Comparison of ENCODE assay signal across 12 mouse cellular contexts in the genomic region with DNA sequence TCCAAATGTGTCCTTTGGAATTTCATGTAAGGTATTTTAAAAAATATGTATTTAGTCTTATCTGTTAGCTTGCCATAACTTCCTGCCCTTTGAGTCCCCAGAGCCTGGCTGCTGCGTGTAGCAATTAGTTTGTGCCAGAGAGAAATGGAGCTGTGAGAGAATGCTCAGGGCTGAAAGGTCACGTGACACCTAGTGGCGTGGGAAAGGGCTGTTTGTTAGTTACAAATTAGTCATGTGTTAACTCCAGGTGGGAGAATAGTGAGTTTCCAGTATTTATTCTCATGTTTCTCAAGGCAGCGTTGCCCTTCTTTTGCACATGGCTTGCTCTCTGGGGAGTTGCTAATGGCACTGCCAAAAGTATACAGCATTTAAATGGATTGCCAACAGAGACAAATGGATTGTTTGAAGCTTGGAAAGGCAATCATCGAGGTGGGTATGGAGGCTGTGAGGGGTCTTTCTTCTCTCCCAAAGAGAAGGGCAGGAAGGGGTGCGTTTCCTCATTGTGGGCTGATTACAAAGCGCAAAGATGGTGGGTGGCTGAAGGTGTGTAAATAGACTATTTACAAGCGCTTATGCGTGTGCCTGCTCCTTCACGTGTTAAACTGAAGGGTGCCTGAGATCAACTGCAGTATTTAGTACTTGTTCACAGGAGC.
A peak's percentile ranks its signal among the peaks of the same experiment; 100 is the strongest.
DNase-seq lines count a peak whose midpoint lies in the region; ATAC-seq and TF ChIP-seq lines count a peak whose summit lies in the region.
"Had no signal": no experiment of that assay in that cellular context is flagged by ENCODE, and none has a peak within 500 bp of the region (broad histone marks: within the 10 kb centered on the region; RNA-seq: fewer than 3 reads in every experiment).

No protein-coding gene starts in this region.

- H3K9me3 ChIP-seq in hindbrain, embryonic 14.5 days (ENCODE audit: control insufficient read depth, low read length), result no peaks in the 10 kb centered on the region
- no peaks in the 10 kb centered on the region for H3K9me3 ChIP-seq in limb, embryonic 12.5 days
- H3K9me3 ChIP-seq: G1E; liver, embryonic 13.5 days; stomach, embryonic 15.5 days had no signal

- H3K9ac ChIP-seq in hindbrain, embryonic 14.5 days, result no peak overlapping the region
- no peak overlapping the region for H3K9ac ChIP-seq in limb, embryonic 12.5 days (replicated peaks)
- H3K9ac ChIP-seq: liver, embryonic 13.5 days; stomach, embryonic 15.5 days had no signal

- H3K4me1 ChIP-seq in hindbrain, embryonic 14.5 days (replicated peaks; ENCODE audit: control insufficient read depth, insufficient read depth, low read length), result no peaks in the 10 kb centered on the region
- peaks cover 9% of the 10 kb centered on the region for H3K4me1 ChIP-seq in limb, embryonic 12.5 days (replicated peaks)
- H3K4me1 ChIP-seq: liver, embryonic 13.5 days; stomach, embryonic 15.5 days had no signal

- ATAC-seq in hindbrain, embryonic 14.5 days (ENCODE audit: low FRiP score), result peak; percentile 11; the same call in 1 of the 2 replicates
- ATAC-seq in limb, embryonic 12.5 days (ENCODE audit: insufficient number of reproducible peaks, insufficient read depth, low FRiP score, low TSS enrichment, low read depth), result no peak

- no peak overlapping the region for H3K4me3 ChIP-seq in hindbrain, embryonic 14.5 days (replicated peaks; ENCODE audit: low read length)
- H3K4me3 ChIP-seq in limb, embryonic 12.5 days (replicated peaks), result no peak overlapping the region
- H3K4me3 ChIP-seq: gastrocnemius, adult 2 months; liver, embryonic 13.5 days; stomach, embryonic 15.5 days had no signal

- 32% methylated on average over 10 of the region's 10 CpGs for WGBS in hindbrain, embryonic 14.5 days
- 43% methylated on average over 10 of the region's 10 CpGs for WGBS in limb, embryonic 12.5 days

- H3K27ac ChIP-seq in hindbrain, embryonic 14.5 days, result no peak overlapping the region
- H3K27ac ChIP-seq in limb, embryonic 12.5 days, result 0 out of 2 replicates have a peak overlapping the region, but pooled peaks have one; percentile 1
- H3K27ac ChIP-seq: gastrocnemius, adult 2 months; liver, embryonic 13.5 days; stomach, embryonic 15.5 days had no signal

- no peak for TF ChIP-seq CTCF in brain, embryonic 14.5 days (IDR thresholded peaks at IDR 0.05; ENCODE audit: borderline replicate concordance, extremely low read depth, insufficient read depth, insufficient read length)

- intact Hi-C loops in heart, postnatal 10 days (cut with DNase I), result no loop called here
- intact Hi-C loops in heart, postnatal 25 days (cut with DNase I), result no loop called here

- DNase-seq in adrenal gland, postnatal 10 days, result peak; percentile 35
- no peak for DNase-seq in adrenal gland, postnatal 4 days (ENCODE audit: low spot score in 2 of 2)
- peak; percentile 73 for DNase-seq in brain, embryonic 14.5 days (ENCODE audit: low read depth)
- DNase-seq in hindbrain, embryonic 14.5 days (ENCODE audit: low spot score), result peak; percentile 28
- DNase-seq in heart, postnatal 10 days, result no peak
- DNase-seq in heart, postnatal 25 days (ENCODE audit: low spot score), result no peak
- no peak for DNase-seq in spleen, postnatal 14 days (ENCODE audit: low spot score in 2 of 2)
- DNase-seq: gastrocnemius, adult 2 months; liver, embryonic 13.5 days had no signal

- H3K27me3 ChIP-seq in hindbrain, embryonic 14.5 days (ENCODE audit: control insufficient read depth, insufficient read depth, low read length), result no peaks in the 10 kb centered on the region
- H3K27me3 ChIP-seq in limb, embryonic 12.5 days, result no peaks in the 10 kb centered on the region
- H3K27me3 ChIP-seq: liver, embryonic 13.5 days; stomach, embryonic 15.5 days had no signal

- H3K4me2 ChIP-seq in hindbrain, embryonic 14.5 days (replicated peaks), result 0 out of 2 replicates have a peak overlapping the region, but pooled peaks have one; percentile 4
- peak overlapping the region; percentile 8; the same call in 1 of the 2 replicates for H3K4me2 ChIP-seq in limb, embryonic 12.5 days
- H3K4me2 ChIP-seq: liver, embryonic 13.5 days; stomach, embryonic 15.5 days had no signal

- TF ChIP-seq POLR2A in brain, embryonic 14.5 days (IDR thresholded peaks at IDR 0.05; ENCODE audit: borderline replicate concordance, extremely low read depth, insufficient read depth, insufficient read length, poor library complexity, severe bottlenecking), result no peak

- no peaks in the 10 kb centered on the region for H3K36me3 ChIP-seq in hindbrain, embryonic 14.5 days (replicated peaks; ENCODE audit: control insufficient read depth, insufficient read depth)
- no peaks in the 10 kb centered on the region for H3K36me3 ChIP-seq in limb, embryonic 12.5 days
- H3K36me3 ChIP-seq: G1E; liver, embryonic 13.5 days; stomach, embryonic 15.5 days had no signal

Comparison
In these comparisons a context has a peak if more than half of its experiments do, and no peak if none do; other contexts are left out.
1. DNase-seq: peak in adrenal gland, postnatal 10 days (single experiment), brain, embryonic 14.5 days (single experiment) and hindbrain, embryonic 14.5 days (single experiment); none in adrenal gland, postnatal 4 days (0 of 2), heart, postnatal 10 days (0 of 2), heart, postnatal 25 days (single experiment) and spleen, postnatal 14 days (0 of 2).